Mouse (Mus musculus): ENCODE measurements around the gene Eps8. TPM values are rescaled to one million over a fixed set of nuclear protein-coding genes. Genes with fewer than 3 reads are reported as not detected.
"Not testable (repeated sequence)": the region's sequence is repeated elsewhere in the genome, so short reads cannot be mapped to it uniquely, and the experiment has no call there.

Gene Eps8
- polyA plus RNA-seq, 1 experiment from 2014 or later = 4.8 TPM

- Histone ChIP-seq H3K36me3 (replicated peaks; ENCODE audit: insufficient read depth, low read length) (no peaks in the 10 kb centered on the region), H3K9me3 (ENCODE audit: low read length) (no peaks in the 10 kb centered on the region), H3K9ac (replicated peaks) (no peak overlapping the region), H3K4me2 (ENCODE audit: low read depth, low read length) (no peak overlapping the region), H3K4me1 (ENCODE audit: insufficient read depth) (no peaks in the 10 kb centered on the region), H3K27me3 (ENCODE audit: insufficient read depth, low read length) (0 out of 2 replicates have a peak, but pooled peaks cover 4% of the 10 kb centered on the region), H3K27ac (ENCODE audit: low read depth) (no peak overlapping the region), H3K4me3 (ENCODE audit: low read depth, low read length) (no peak overlapping the region)
- TF ChIP-seq EP300 (IDR thresholded peaks at IDR 0.05; ENCODE audit: low read depth) (no peak), CTCF (IDR thresholded peaks at IDR 0.05; ENCODE audit: low read depth) (no peak)
- WGBS (ENCODE audit: insufficient replicate concordance) = 54% methylated on average over 7 of the region's 7 CpGs
- no peak for DNase-seq
- ATAC-seq = no peak
Measured at GRCm38 (mm10) chr6:137458136-137458535, 196.5 kb downstream of the Eps8 start.

- no peaks in the 10 kb centered on the region for H3K36me3 ChIP-seq (replicated peaks; ENCODE audit: insufficient read depth, low read length)
- WGBS (ENCODE audit: insufficient replicate concordance) = 33% methylated on average over 7 of the region's 7 CpGs
- no peaks in the 10 kb centered on the region for H3K4me1 ChIP-seq (ENCODE audit: insufficient read depth)
- H3K9me3 ChIP-seq (ENCODE audit: low read length) = no peaks in the 10 kb centered on the region
- H3K27me3 ChIP-seq (ENCODE audit: insufficient read depth, low read length) = 0 out of 2 replicates have a peak, but pooled peaks cover 4% of the 10 kb centered on the region
- no peak for ATAC-seq
- no peak overlapping the region for H3K4me3 ChIP-seq (ENCODE audit: low read depth, low read length)
- DNase-seq = no peak
- no peak overlapping the region for H3K4me2 ChIP-seq (ENCODE audit: low read depth, low read length)
- no peak overlapping the region for H3K9ac ChIP-seq (replicated peaks)
- TF ChIP-seq EP300 (IDR thresholded peaks at IDR 0.05; ENCODE audit: low read depth) (no peak; the same call in 1 of the 2 replicates), CTCF (IDR thresholded peaks at IDR 0.05; ENCODE audit: low read depth) (no peak)
- no peak overlapping the region for H3K27ac ChIP-seq (ENCODE audit: low read depth)
Measured at GRCm38 (mm10) chr6:137457210-137457609, 197.5 kb downstream of the Eps8 start.

GRCm38 (mm10) chr6:137456064-137456463 is 198.6 kb downstream of the Eps8 start:
- no peaks in the 10 kb centered on the region for H3K9me3 ChIP-seq (ENCODE audit: low read length)
- ATAC-seq (no peak), DNase-seq (no peak)
- H3K36me3 ChIP-seq (replicated peaks; ENCODE audit: insufficient read depth, low read length) = no peaks in the 10 kb centered on the region
- 0 out of 2 replicates have a peak, but pooled peaks cover 4% of the 10 kb centered on the region for H3K27me3 ChIP-seq (ENCODE audit: insufficient read depth, low read length)
- WGBS (ENCODE audit: insufficient replicate concordance) = 44% methylated on average over 7 of the region's 7 CpGs
- H3K4me2 ChIP-seq (ENCODE audit: low read depth, low read length) = no peak overlapping the region
- no peak overlapping the region for H3K9ac ChIP-seq (replicated peaks)
- no peaks in the 10 kb centered on the region for H3K4me1 ChIP-seq (ENCODE audit: insufficient read depth)
- no peak overlapping the region for H3K27ac ChIP-seq (ENCODE audit: low read depth)
- TF ChIP-seq CTCF (IDR thresholded peaks at IDR 0.05; ENCODE audit: low read depth) (no peak), EP300 (IDR thresholded peaks at IDR 0.05; ENCODE audit: low read depth) (no peak)
- no peak overlapping the region for H3K4me3 ChIP-seq (ENCODE audit: low read depth, low read length)

GRCm38 (mm10) chr6:137455537-137456041 is 199.1 kb downstream of the Eps8 start:
- no peak overlapping the region for H3K4me2 ChIP-seq (ENCODE audit: low read depth, low read length)
- 22% methylated on average over 10 of the region's 10 CpGs for WGBS (ENCODE audit: insufficient replicate concordance)
- H3K27me3 ChIP-seq (ENCODE audit: insufficient read depth, low read length) = 0 out of 2 replicates have a peak, but pooled peaks cover 4% of the 10 kb centered on the region

GRCm38 (mm10) chr6:137446116-137446515 is 208.6 kb downstream of the Eps8 start:
- H3K4me2 ChIP-seq (ENCODE audit: low read depth, low read length); ATAC-seq; H3K4me3 ChIP-seq (ENCODE audit: low read depth, low read length); H3K9me3 ChIP-seq (ENCODE audit: low read length); H3K27me3 ChIP-seq (ENCODE audit: insufficient read depth, low read length); DNase-seq; H3K27ac ChIP-seq (ENCODE audit: low read depth); H3K4me1 ChIP-seq (ENCODE audit: insufficient read depth); H3K36me3 ChIP-seq (replicated peaks; ENCODE audit: insufficient read depth, low read length); H3K9ac ChIP-seq (replicated peaks): not testable (repeated sequence)
- 43% methylated on average over 6 of the region's 7 CpGs for WGBS (ENCODE audit: insufficient replicate concordance)

More at GRCm38 (mm10) chr6:137455537-137456041, 199.1 kb downstream of the Eps8 start:
- ATAC-seq (peak; percentile 41; the same call in 1 of the 2 replicates), DNase-seq (no peak)
- Histone ChIP-seq H3K9ac (replicated peaks) (no peak overlapping the region), H3K36me3 (replicated peaks; ENCODE audit: insufficient read depth, low read length) (no peaks in the 10 kb centered on the region), H3K4me1 (ENCODE audit: insufficient read depth) (no peaks in the 10 kb centered on the region), H3K4me3 (ENCODE audit: low read depth, low read length) (no peak overlapping the region), H3K27ac (ENCODE audit: low read depth) (no peak overlapping the region), H3K9me3 (ENCODE audit: low read length) (no peaks in the 10 kb centered on the region)
- TF ChIP-seq EP300 (IDR thresholded peaks at IDR 0.05; ENCODE audit: low read depth) (no peak), CTCF (IDR thresholded peaks at IDR 0.05; ENCODE audit: low read depth) (peak; percentile 89)

- Histone ChIP-seq H3K27ac (ENCODE audit: low read depth) (no peak overlapping the region), H3K36me3 (replicated peaks; ENCODE audit: insufficient read depth, low read length) (no peaks in the 10 kb centered on the region), H3K4me2 (ENCODE audit: low read depth, low read length) (no peak overlapping the region), H3K4me1 (ENCODE audit: insufficient read depth) (no peaks in the 10 kb centered on the region), H3K9ac (replicated peaks) (no peak overlapping the region), H3K9me3 (ENCODE audit: low read length) (no peaks in the 10 kb centered on the region), H3K4me3 (ENCODE audit: low read depth, low read length) (no peak overlapping the region), H3K27me3 (ENCODE audit: insufficient read depth, low read length) (no peaks in the 10 kb centered on the region)
- no peak for TF ChIP-seq CTCF (IDR thresholded peaks at IDR 0.05; ENCODE audit: low read depth)
- no peak for TF ChIP-seq EP300 (IDR thresholded peaks at IDR 0.05; ENCODE audit: low read depth)
- DNase-seq (no peak), ATAC-seq (no peak)
- WGBS (ENCODE audit: insufficient replicate concordance) = 75% methylated on average over 12 of the region's 12 CpGs
Measured at GRCm38 (mm10) chr6:137443089-137443488, 211.6 kb downstream of the Eps8 start.

Data from liver, postnatal 0 days (tissue).